Mouse (Mus musculus) ES-E14 (cell line): ENCODE measurements around the gene Dennd6b. TPM values are rescaled to one million over a fixed set of nuclear protein-coding genes. Genes with fewer than 3 reads are reported as not detected.

Experiments
- DNase-seq: peaks from one replicate; pipeline ENCODE4 v3.0.0-alpha.2; 2013; ENCODE audit warnings: low read depth, low spot score
- H3K27ac ChIP-seq: 2 replicates; pipeline ENCODE4 v1.5.1; 2012; ENCODE audit warnings: low read depth, mild to moderate bottlenecking, low read length, moderate library complexity, mixed read lengths; ENCODE audit not compliant: poor library complexity, insufficient read depth, severe bottlenecking
- H3K36me3 ChIP-seq: 2 replicates; pipeline ENCODE4 v1.6.1; 2012; ENCODE audit warnings: mild to moderate bottlenecking, low read length, moderate library complexity, mixed read lengths; ENCODE audit not compliant: control insufficient read depth, poor library complexity, insufficient read depth, severe bottlenecking
- H3K4me1 ChIP-seq, 2 experiments: fragments of 150-350 bp in 1 of 2; sonication (generic) in 1 of 2; 2 replicates each; pipeline ENCODE4 v1.6.1; 2012; ENCODE audit warnings: low read length in 2 of 2, mild to moderate bottlenecking in 1 of 2, mixed read lengths in 1 of 2; ENCODE audit not compliant: control insufficient read depth in 2 of 2, insufficient read depth in 2 of 2, poor library complexity in 1 of 2
- H3K4me3 ChIP-seq, 2 experiments: fragments of 150-350 bp in 1 of 2; sonication (generic) in 1 of 2; 2 replicates each; pipeline ENCODE4 v1.5.1; 2012; ENCODE audit warnings: low read length in 2 of 2, low read depth in 1 of 2, mild to moderate bottlenecking in 1 of 2, mixed read lengths in 1 of 2; ENCODE audit not compliant: insufficient read depth in 1 of 2, poor library complexity in 1 of 2, severe bottlenecking in 1 of 2
- H3K9ac ChIP-seq: 2 replicates; pipeline ENCODE4 v1.6.1; 2012; ENCODE audit warnings: low read depth, mild to moderate bottlenecking, low read length, mixed read lengths; ENCODE audit not compliant: poor library complexity, insufficient read depth, severe bottlenecking
- H3K9me3 ChIP-seq: fragments of 150-350 bp; sonication (generic); 2 replicates; pipeline ENCODE4 v1.6.1; 2012; ENCODE audit warnings: low read depth, mild to moderate bottlenecking, low read length; ENCODE audit not compliant: control insufficient read depth, insufficient read depth
- CHD2 ChIP-seq: IDR thresholded peaks from 2 replicates; pipeline ENCODE4 v1.6.1; 2014; ENCODE audit warnings: mild to moderate bottlenecking, low read depth, low read length, inconsistent platforms
- HCFC1 ChIP-seq: IDR thresholded peaks from 2 replicates; pipeline ENCODE4 v1.6.1; 2012; ENCODE audit warnings: low read length, inconsistent platforms, borderline replicate concordance; ENCODE audit not compliant: insufficient read depth
- MAFK ChIP-seq: IDR thresholded peaks from 2 replicates; pipeline ENCODE4 v1.6.1; 2014; ENCODE audit warnings: mild to moderate bottlenecking, low read depth, low read length, inconsistent platforms; ENCODE audit not compliant: insufficient read depth
- ZC3H11A ChIP-seq: IDR thresholded peaks from 2 replicates; pipeline ENCODE4 v1.6.1; 2012; ENCODE audit warnings: low read depth, mild to moderate bottlenecking, inconsistent platforms, low read length, borderline replicate concordance
- ZNF384 ChIP-seq: IDR thresholded peaks from 2 replicates; pipeline ENCODE4 v1.6.1; 2012; ENCODE audit warnings: low read depth, low read length, inconsistent platforms
- in situ Hi-C, 2 experiments: fragments of 600-800 bp; cut with MboI; formaldehyde crosslinking; loops; one replicate each; pipeline ENCODE4 v1.15.1; 2025; ENCODE audit warnings: low sequenced_read_pairs in 2 of 2, inconsistent platforms in 1 of 2; ENCODE audit not compliant: unreplicated experiment in 2 of 2
- total RNA-seq: library from RNA; depleted of rRNA; stranded (reverse); fragments of 300-350 nt; gene quantifications from 2 replicates; pipeline ENCODE4 v1.2.3, GENCODE M21; 2012

Gene Dennd6b
- total RNA-seq, 1 experiment: 14.4 TPM

DNA sequence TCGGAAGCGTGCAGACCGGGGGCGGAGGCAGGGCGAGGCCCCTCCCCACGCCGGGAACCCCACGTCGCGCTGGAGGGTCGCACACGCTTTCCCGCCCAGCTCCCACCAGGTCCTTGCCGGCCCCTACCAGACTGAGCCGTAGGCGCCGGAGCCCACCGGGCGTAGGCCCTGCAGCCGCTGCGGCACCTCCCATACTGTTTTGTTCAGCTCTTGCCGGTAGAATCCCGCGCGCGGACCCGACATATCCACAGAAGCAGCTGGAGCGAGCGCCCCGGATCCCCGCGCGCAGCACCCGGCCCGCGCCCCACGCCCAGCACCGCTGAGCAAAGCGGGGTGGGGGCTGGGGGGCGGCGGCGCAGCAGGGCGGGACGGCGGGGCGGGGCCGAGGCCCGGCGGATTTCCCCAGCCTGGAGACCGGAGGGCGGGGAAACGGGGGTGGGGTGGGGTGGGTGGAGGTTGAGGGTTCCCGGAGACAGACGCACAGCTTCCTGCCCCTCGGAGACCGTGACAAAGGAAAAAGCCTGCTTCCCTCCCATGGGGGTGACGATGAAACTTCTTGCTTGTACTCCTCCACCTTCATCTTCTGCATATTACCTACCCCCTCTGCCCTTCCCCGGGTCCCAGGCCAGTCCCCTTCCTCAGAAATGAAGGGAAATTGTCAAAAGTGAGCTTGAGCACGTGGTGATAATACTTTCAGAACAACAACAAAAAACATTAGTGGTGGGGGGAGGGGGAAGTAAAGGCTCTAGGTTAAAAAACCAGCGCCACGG lies 46.8 kb downstream of the Dennd6b start, which contains the start of gene Mapk11:
Gene Mapk11, minus strand, starts transcription at position 358 of the 770 bp plus-strand sequence.
- DNase-seq: no peak
- Histone ChIP-seq H3K9me3 (no peaks in the 10 kb centered on the region), H3K9ac (peak within 1 kb of the TSS; percentile 78), H3K4me1 (peaks cover 0 to 36% of the 10 kb centered on the region in 2 experiments; a peak in 3 of 4 replicates), H3K36me3 (no peaks in the 10 kb centered on the region; the same call in 1 of the 2 replicates), H3K4me3 (peak within 1 kb of the TSS; percentile 68 to 80), H3K27ac (no peak within 1 kb of the TSS)
- in situ Hi-C loops: no loop called here
- no peak for TF ChIP-seq ZC3H11A
- TF ChIP-seq HCFC1: no peak
- TF ChIP-seq CHD2: no peak
- TF ChIP-seq MAFK: no peak
- TF ChIP-seq ZNF384: no peak

- H3K4me1 ChIP-seq: peaks cover 0 to 31% of the 10 kb centered on the region in 2 experiments; a peak in 3 of 4 replicates
- no peak for DNase-seq
- H3K9ac ChIP-seq: peak overlapping the region; percentile 78
- no peak overlapping the region for H3K27ac ChIP-seq
- peaks cover 4% of the 10 kb centered on the region; the same call in 1 of the 2 replicates for H3K36me3 ChIP-seq
- H3K4me3 ChIP-seq: peak overlapping the region; percentile 68 to 80
- H3K9me3 ChIP-seq: no peaks in the 10 kb centered on the region
- in situ Hi-C loops: no loop called here
- TF ChIP-seq ZNF384: no peak
- no peak for TF ChIP-seq HCFC1
- TF ChIP-seq ZC3H11A: no peak
These were observed 47.6 kb downstream of the Dennd6b start for GRCm38 (mm10) chr15:89148496-89149270.

- peaks cover 4% of the 10 kb centered on the region; the same call in 1 of the 2 replicates for H3K36me3 ChIP-seq
- TF ChIP-seq ZNF384 (no peak), ZC3H11A (no peak), CHD2 (no peak), HCFC1 (no peak), MAFK (no peak)
- in situ Hi-C loops: no loop called here
- H3K9me3 ChIP-seq: no peaks in the 10 kb centered on the region
- H3K9ac ChIP-seq: no peak overlapping the region
- H3K27ac ChIP-seq: no peak overlapping the region
- no peak overlapping the region for H3K4me3 ChIP-seq
- H3K4me1 ChIP-seq: peaks cover 0 to 31% of the 10 kb centered on the region in 2 experiments; a peak in 3 of 4 replicates
- DNase-seq: no peak
These were observed 48.4 kb downstream of the Dennd6b start for GRCm38 (mm10) chr15:89147895-89148294.

GRCm38 (mm10) chr15:89147456-89147855 lies 48.8 kb downstream of the Dennd6b start:
- no peak for DNase-seq
- Histone ChIP-seq H3K27ac (no peak overlapping the region), H3K9ac (no peak overlapping the region), H3K9me3 (no peaks in the 10 kb centered on the region), H3K4me3 (no peak overlapping the region), H3K36me3 (peaks cover 4% of the 10 kb centered on the region; the same call in 1 of the 2 replicates), H3K4me1 (peaks cover 0 to 27% of the 10 kb centered on the region in 2 experiments; a peak in 3 of 4 replicates)
- in situ Hi-C loops: no loop called here
- no peak for TF ChIP-seq ZC3H11A
- TF ChIP-seq ZNF384: no peak
- TF ChIP-seq MAFK: no peak
- TF ChIP-seq CHD2: no peak
- TF ChIP-seq HCFC1: no peak
